Mouse (Mus musculus): Measurements from ENCODE around the gene Auts2. TPM values are rescaled to one million over a fixed set of nuclear protein-coding genes. Genes with fewer than 3 reads are reported as not detected.

Auts2 gene
- polyA plus RNA-seq, 1 experiment from 2014 or later, result 36.0 TPM

GRCm38 (mm10) chr5:131594597-131594996 is 948.5 kb downstream of the Auts2 start:
- Histone ChIP-seq H3K36me3 (ENCODE audit: control insufficient read depth, insufficient read depth, low read length) (no peaks in the 10 kb centered on the region), H3K27me3 (ENCODE audit: control insufficient read depth, insufficient read depth, low read length) (peaks cover 35% of the 10 kb centered on the region), H3K4me2 (no peak overlapping the region), H3K4me1 (ENCODE audit: control insufficient read depth, insufficient read depth, low read length) (peaks cover 28% of the 10 kb centered on the region), H3K4me3 (ENCODE audit: low read depth, low read length) (no peak overlapping the region), H3K27ac (ENCODE audit: low read depth, low read length) (no peak overlapping the region), H3K9ac (ENCODE audit: low read length) (no peak overlapping the region), H3K9me3 (ENCODE audit: control insufficient read depth, low read length) (no peaks in the 10 kb centered on the region)
- no peak for ATAC-seq (ENCODE audit: low FRiP score)
- no peak for DNase-seq (ENCODE audit: low spot score, missing footprints)
- 77% methylated on average over 3 of the region's 3 CpGs for WGBS

GRCm38 (mm10) chr5:131593261-131593660 is 949.9 kb downstream of the Auts2 start:
- no peak overlapping the region for H3K27ac ChIP-seq (ENCODE audit: low read depth, low read length)
- WGBS, result 87% methylated on average over 10 of the region's 10 CpGs
- no peak overlapping the region for H3K4me3 ChIP-seq (ENCODE audit: low read depth, low read length)
- DNase-seq (ENCODE audit: low spot score, missing footprints) (no peak), ATAC-seq (ENCODE audit: low FRiP score) (no peak)
- H3K36me3 ChIP-seq (ENCODE audit: control insufficient read depth, insufficient read depth, low read length), result no peaks in the 10 kb centered on the region
- H3K4me2 ChIP-seq, result no peak overlapping the region
- H3K9ac ChIP-seq (ENCODE audit: low read length), result no peak overlapping the region
- peaks cover 23% of the 10 kb centered on the region for H3K27me3 ChIP-seq (ENCODE audit: control insufficient read depth, insufficient read depth, low read length)
- H3K9me3 ChIP-seq (ENCODE audit: control insufficient read depth, low read length), result no peaks in the 10 kb centered on the region
- peaks cover 28% of the 10 kb centered on the region for H3K4me1 ChIP-seq (ENCODE audit: control insufficient read depth, insufficient read depth, low read length)

- 93% methylated on average over 6 of the region's 6 CpGs for WGBS
- Histone ChIP-seq H3K9ac (ENCODE audit: low read length) (no peak overlapping the region), H3K27ac (ENCODE audit: low read depth, low read length) (no peak overlapping the region), H3K27me3 (ENCODE audit: control insufficient read depth, insufficient read depth, low read length) (peaks cover 23% of the 10 kb centered on the region), H3K4me2 (no peak overlapping the region), H3K36me3 (ENCODE audit: control insufficient read depth, insufficient read depth, low read length) (no peaks in the 10 kb centered on the region), H3K4me1 (ENCODE audit: control insufficient read depth, insufficient read depth, low read length) (peaks cover 20% of the 10 kb centered on the region), H3K9me3 (ENCODE audit: control insufficient read depth, low read length) (no peaks in the 10 kb centered on the region), H3K4me3 (ENCODE audit: low read depth, low read length) (no peak overlapping the region)
- ATAC-seq (ENCODE audit: low FRiP score) (no peak), DNase-seq (ENCODE audit: low spot score, missing footprints) (no peak)
Observed at GRCm38 (mm10) chr5:131589948-131590467, 953.1 kb downstream of the Auts2 start.

GRCm38 (mm10) chr5:131586332-131586700 is 956.8 kb downstream of the Auts2 start:
- Histone ChIP-seq H3K36me3 (ENCODE audit: control insufficient read depth, insufficient read depth, low read length) (no peaks in the 10 kb centered on the region), H3K27me3 (ENCODE audit: control insufficient read depth, insufficient read depth, low read length) (peaks cover 23% of the 10 kb centered on the region), H3K4me1 (ENCODE audit: control insufficient read depth, insufficient read depth, low read length) (peaks cover 27% of the 10 kb centered on the region), H3K9ac (ENCODE audit: low read length) (no peak overlapping the region), H3K4me2 (no peak overlapping the region), H3K9me3 (ENCODE audit: control insufficient read depth, low read length) (no peaks in the 10 kb centered on the region), H3K4me3 (ENCODE audit: low read depth, low read length) (no peak overlapping the region), H3K27ac (ENCODE audit: low read depth, low read length) (no peak overlapping the region)
- 71% methylated on average over 5 of the region's 5 CpGs for WGBS
- ATAC-seq (ENCODE audit: low FRiP score) (no peak), DNase-seq (ENCODE audit: low spot score, missing footprints) (no peak)

GRCm38 (mm10) chr5:131585684-131586331 is 957.3 kb downstream of the Auts2 start:
- H3K9ac ChIP-seq (ENCODE audit: low read length), result no peak overlapping the region
- 30% methylated on average over 26 of the region's 26 CpGs for WGBS
- H3K4me2 ChIP-seq, result peak overlapping the region; percentile 24
- peak; percentile 63 for ATAC-seq (ENCODE audit: low FRiP score)
- H3K9me3 ChIP-seq (ENCODE audit: control insufficient read depth, low read length), result no peaks in the 10 kb centered on the region
- H3K36me3 ChIP-seq (ENCODE audit: control insufficient read depth, insufficient read depth, low read length), result no peaks in the 10 kb centered on the region
- DNase-seq (ENCODE audit: low spot score, missing footprints), result peak; percentile 91
- H3K27me3 ChIP-seq (ENCODE audit: control insufficient read depth, insufficient read depth, low read length), result peaks cover 20% of the 10 kb centered on the region
- peaks cover 27% of the 10 kb centered on the region for H3K4me1 ChIP-seq (ENCODE audit: control insufficient read depth, insufficient read depth, low read length)
- no peak overlapping the region for H3K27ac ChIP-seq (ENCODE audit: low read depth, low read length)
- H3K4me3 ChIP-seq (ENCODE audit: low read depth, low read length), result no peak overlapping the region

- peak; percentile 45 for ATAC-seq (ENCODE audit: low FRiP score)
- DNase-seq (ENCODE audit: low spot score, missing footprints), result no peak
Observed at GRCm38 (mm10) chr5:131584260-131585135, 958.6 kb downstream of the Auts2 start.

GRCm38 (mm10) chr5:131581110-131582050 is 961.8 kb downstream of the Auts2 start:
- Histone ChIP-seq H3K4me2 (no peak overlapping the region), H3K4me3 (ENCODE audit: low read depth, low read length) (no peak overlapping the region), H3K27ac (ENCODE audit: low read depth, low read length) (no peak overlapping the region), H3K36me3 (ENCODE audit: control insufficient read depth, insufficient read depth, low read length) (no peaks in the 10 kb centered on the region), H3K27me3 (ENCODE audit: control insufficient read depth, insufficient read depth, low read length) (peaks cover 8% of the 10 kb centered on the region), H3K4me1 (ENCODE audit: control insufficient read depth, insufficient read depth, low read length) (peaks cover 24% of the 10 kb centered on the region), H3K9ac (ENCODE audit: low read length) (no peak overlapping the region), H3K9me3 (ENCODE audit: control insufficient read depth, low read length) (no peaks in the 10 kb centered on the region)
- DNase-seq (ENCODE audit: low spot score, missing footprints), result no peak
- ATAC-seq (ENCODE audit: low FRiP score), result no peak
- WGBS, result 77% methylated on average over 23 of the region's 23 CpGs

More at GRCm38 (mm10) chr5:131584260-131585135, 958.6 kb downstream of the Auts2 start:
- H3K4me3 ChIP-seq (ENCODE audit: low read depth, low read length), result no peak overlapping the region
- H3K9ac ChIP-seq (ENCODE audit: low read length), result no peak overlapping the region
- no peaks in the 10 kb centered on the region for H3K9me3 ChIP-seq (ENCODE audit: control insufficient read depth, low read length)
- no peak overlapping the region for H3K4me2 ChIP-seq
- WGBS, result 8% methylated on average over 12 of the region's 12 CpGs
- peaks cover 17% of the 10 kb centered on the region for H3K27me3 ChIP-seq (ENCODE audit: control insufficient read depth, insufficient read depth, low read length)
- H3K36me3 ChIP-seq (ENCODE audit: control insufficient read depth, insufficient read depth, low read length), result no peaks in the 10 kb centered on the region
- H3K27ac ChIP-seq (ENCODE audit: low read depth, low read length), result no peak overlapping the region
- peaks cover 29% of the 10 kb centered on the region for H3K4me1 ChIP-seq (ENCODE audit: control insufficient read depth, insufficient read depth, low read length)

GRCm38 (mm10) chr5:131578737-131579136 is 964.4 kb downstream of the Auts2 start:
- ATAC-seq (ENCODE audit: low FRiP score) (no peak), DNase-seq (ENCODE audit: low spot score, missing footprints) (no peak)
- Histone ChIP-seq H3K27ac (ENCODE audit: low read depth, low read length) (no peak overlapping the region), H3K27me3 (ENCODE audit: control insufficient read depth, insufficient read depth, low read length) (peaks cover 5% of the 10 kb centered on the region), H3K4me3 (ENCODE audit: low read depth, low read length) (no peak overlapping the region), H3K9ac (ENCODE audit: low read length) (no peak overlapping the region), H3K36me3 (ENCODE audit: control insufficient read depth, insufficient read depth, low read length) (no peaks in the 10 kb centered on the region), H3K4me2 (no peak overlapping the region), H3K9me3 (ENCODE audit: control insufficient read depth, low read length) (no peaks in the 10 kb centered on the region), H3K4me1 (ENCODE audit: control insufficient read depth, insufficient read depth, low read length) (peaks cover 14% of the 10 kb centered on the region)
- WGBS, result 94% methylated on average over 9 of the region's 9 CpGs

All from midbrain, embryonic 11.5 days (tissue).